Mouse (Mus musculus) liver (tissue): ENCODE results near the gene Vmn2r98.
"Not testable (repeated sequence)": the region's sequence is repeated elsewhere in the genome, so short reads cannot be mapped to it uniquely, and the experiment has no call there.

Experiments
- DNase-seq: peaks from one replicate; pipeline ENCODE4 v3.0.0-alpha.2; 2020; ENCODE audit warnings: mixed read lengths

Vmn2r98 gene

GRCm38 (mm10) chr17:19053160-19053559 lies at the start of gene Vmn2r98:
Vmn2r98 (plus strand) TSS chr17:19053460.
- not testable (repeated sequence) for DNase-seq

GRCm38 (mm10) chr17:19031441-19031840 lies 21.8 kb upstream of the Vmn2r98 start:
- DNase-seq: not testable (repeated sequence)

- no peak for DNase-seq
Measured at GRCm38 (mm10) chr17:19031962-19032361, 21.3 kb upstream of the Vmn2r98 start.

GRCm38 (mm10) chr17:19032721-19033120 lies 20.5 kb upstream of the Vmn2r98 start:
- no peak for DNase-seq
